Mouse (Mus musculus): ENCODE results near the gene Bid.

Gene Bid

GRCm38 (mm10) chr6:120916074-120916971 lies at the start of gene Bid:
Gene Bid, minus strand, starts transcription at chr6:120916853.
- peak; percentile 96 for DNase-seq (ENCODE audit: extremely low read depth, insufficient read length, low spot score)

GRCm38 (mm10) chr6:120965814-120966213 lies 49.2 kb upstream of the Bid start:
- DNase-seq (ENCODE audit: extremely low read depth, insufficient read length, low spot score) = no peak

- DNase-seq (ENCODE audit: extremely low read depth, insufficient read length, low spot score) = no peak
These were observed 47.5 kb upstream of the Bid start for GRCm38 (mm10) chr6:120964179-120964578.

GRCm38 (mm10) chr6:120960338-120961030 lies 43.8 kb upstream of the Bid start:
- no peak for DNase-seq (ENCODE audit: extremely low read depth, insufficient read length, low spot score)

GRCm38 (mm10) chr6:120957331-120957730 lies 40.7 kb upstream of the Bid start:
- peak; percentile 32 for DNase-seq (ENCODE audit: extremely low read depth, insufficient read length, low spot score)

- DNase-seq (ENCODE audit: extremely low read depth, insufficient read length, low spot score) = peak; percentile 77
These were observed 39.9 kb upstream of the Bid start for GRCm38 (mm10) chr6:120956259-120957161.

- peak; percentile 23 for DNase-seq (ENCODE audit: extremely low read depth, insufficient read length, low spot score)
These were observed 38.6 kb upstream of the Bid start for GRCm38 (mm10) chr6:120955215-120955614.

- no peak for DNase-seq (ENCODE audit: extremely low read depth, insufficient read length, low spot score)
These were observed 37.6 kb upstream of the Bid start for GRCm38 (mm10) chr6:120954241-120954640.

GRCm38 (mm10) chr6:120952475-120952874 lies 35.8 kb upstream of the Bid start:
- DNase-seq (ENCODE audit: extremely low read depth, insufficient read length, low spot score) = no peak

GRCm38 (mm10) chr6:120951311-120951710 lies 34.7 kb upstream of the Bid start:
- no peak for DNase-seq (ENCODE audit: extremely low read depth, insufficient read length, low spot score)

- no peak for DNase-seq (ENCODE audit: extremely low read depth, insufficient read length, low spot score)
These were observed 28.9 kb upstream of the Bid start for GRCm38 (mm10) chr6:120945510-120945909.

- DNase-seq (ENCODE audit: extremely low read depth, insufficient read length, low spot score) = no peak
These were observed 27.3 kb upstream of the Bid start for GRCm38 (mm10) chr6:120943964-120944363.

GRCm38 (mm10) chr6:120943551-120943950 lies 26.9 kb upstream of the Bid start:
- DNase-seq (ENCODE audit: extremely low read depth, insufficient read length, low spot score) = no peak

- DNase-seq (ENCODE audit: extremely low read depth, insufficient read length, low spot score) = no peak
These were observed 26.4 kb upstream of the Bid start for GRCm38 (mm10) chr6:120943079-120943478.

- no peak for DNase-seq (ENCODE audit: extremely low read depth, insufficient read length, low spot score)
These were observed 24.9 kb upstream of the Bid start for GRCm38 (mm10) chr6:120941575-120941974.

GRCm38 (mm10) chr6:120941084-120941481 lies 24.4 kb upstream of the Bid start:
- no peak for DNase-seq (ENCODE audit: extremely low read depth, insufficient read length, low spot score)

GRCm38 (mm10) chr6:120940446-120941083 lies 23.9 kb upstream of the Bid start:
- DNase-seq (ENCODE audit: extremely low read depth, insufficient read length, low spot score) = no peak

- no peak for DNase-seq (ENCODE audit: extremely low read depth, insufficient read length, low spot score)
These were observed 23.1 kb upstream of the Bid start for GRCm38 (mm10) chr6:120939783-120940182.

GRCm38 (mm10) chr6:120938763-120939450 lies 22.3 kb upstream of the Bid start:
- no peak for DNase-seq (ENCODE audit: extremely low read depth, insufficient read length, low spot score)
